Mouse (Mus musculus) lung, postnatal 0 days (tissue): ENCODE measurements at regions not wholly inside any gene's neighbourhood (a gene's known extent, or its start where the extent isn't known, plus 50 kb on each side); places are given as distances from the start of the nearest gene placed in this dataset.

ENCODE experiments used
- CTCF ChIP-seq: IDR thresholded peaks from 2 replicates; pipeline ENCODE4 v1.5.1; 2016; ENCODE audit warnings: antibody characterized with exemption, mild to moderate bottlenecking
- EP300 ChIP-seq: IDR thresholded peaks from 2 replicates; pipeline ENCODE4 v1.6.1; 2016; ENCODE audit warnings: antibody characterized with exemption, mild to moderate bottlenecking, control low read depth

DNA sequence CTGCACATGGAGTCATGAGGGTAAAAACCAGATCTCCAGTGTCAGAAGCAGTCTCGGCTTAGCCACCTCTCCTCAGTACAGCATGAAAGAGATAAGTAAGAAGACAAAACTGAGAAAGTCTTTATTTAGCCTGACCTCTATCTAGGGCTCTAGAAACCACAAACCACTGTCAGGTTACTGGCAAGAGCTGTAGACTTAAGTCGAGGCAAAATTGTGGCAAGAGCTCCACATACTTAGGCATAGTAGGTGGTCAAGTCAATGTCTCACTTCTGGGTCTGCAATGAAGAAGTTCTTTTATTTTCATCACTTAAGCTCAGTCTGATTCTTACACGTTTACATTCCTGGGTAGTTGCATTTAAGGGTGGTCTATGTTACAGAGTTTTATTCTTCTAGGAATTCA lies 82.7 kb upstream of the Ptprz1 start:
- TF ChIP-seq CTCF, result no peak
- TF ChIP-seq EP300, result no peak
